Mouse (Mus musculus) layer of hippocampus, adult 18-20 months (tissue): ENCODE measurements at regions not wholly inside any gene's neighbourhood (a gene's known extent, or its start where the extent isn't known, plus 50 kb on each side); places are given as distances from the start of the nearest gene placed in this dataset.
A peak's percentile ranks its signal among the peaks of the same experiment; 100 is the strongest.

Experiments used
- DNase-seq, 2 experiments: peaks; one replicate each; pipeline ENCODE4 v3.0.0; 2022; ENCODE audit warnings: low spot score in 2 of 2

DNA sequence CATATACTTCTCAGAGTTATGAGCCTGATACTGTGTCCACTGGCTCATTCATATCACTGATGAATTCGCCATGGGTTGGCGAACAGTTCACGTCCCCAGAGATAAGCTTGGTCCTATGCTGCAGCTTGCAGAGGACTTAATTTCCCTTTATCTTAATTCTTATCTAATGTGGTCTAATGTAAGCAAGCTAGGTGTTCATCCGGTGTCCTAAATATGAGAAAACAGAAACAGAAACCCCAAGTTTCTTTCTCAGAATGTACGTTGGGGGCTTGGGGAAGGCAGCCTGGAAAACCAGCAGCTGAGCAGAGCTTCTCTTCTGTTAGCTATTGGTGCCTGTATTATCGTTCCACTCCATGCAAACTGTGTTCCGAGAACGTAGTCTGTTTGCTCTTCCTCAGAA, 170.1 kb downstream of the 1700064H15Rik start:
- no peak for DNase-seq

DNA sequence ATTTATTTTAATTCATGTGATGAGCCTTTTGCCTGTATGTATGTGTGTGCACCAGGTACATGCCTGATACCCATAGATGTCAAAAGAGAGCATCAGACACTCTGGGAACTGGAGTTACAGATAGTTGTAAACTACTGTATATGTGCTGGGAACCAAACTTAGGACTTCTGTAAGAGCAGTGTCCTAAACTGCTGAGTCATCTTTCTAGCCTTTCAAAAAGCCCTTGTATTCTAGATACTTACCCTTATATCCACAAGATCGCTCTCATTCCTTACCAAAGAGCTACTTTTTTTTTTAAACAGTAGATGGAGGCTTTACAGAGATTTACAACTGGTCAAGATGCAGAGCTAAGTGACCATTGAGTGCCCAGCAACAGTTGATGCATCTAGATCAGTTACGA, 171.0 kb downstream of the 1700064H15Rik start:
- no peak for DNase-seq

DNA sequence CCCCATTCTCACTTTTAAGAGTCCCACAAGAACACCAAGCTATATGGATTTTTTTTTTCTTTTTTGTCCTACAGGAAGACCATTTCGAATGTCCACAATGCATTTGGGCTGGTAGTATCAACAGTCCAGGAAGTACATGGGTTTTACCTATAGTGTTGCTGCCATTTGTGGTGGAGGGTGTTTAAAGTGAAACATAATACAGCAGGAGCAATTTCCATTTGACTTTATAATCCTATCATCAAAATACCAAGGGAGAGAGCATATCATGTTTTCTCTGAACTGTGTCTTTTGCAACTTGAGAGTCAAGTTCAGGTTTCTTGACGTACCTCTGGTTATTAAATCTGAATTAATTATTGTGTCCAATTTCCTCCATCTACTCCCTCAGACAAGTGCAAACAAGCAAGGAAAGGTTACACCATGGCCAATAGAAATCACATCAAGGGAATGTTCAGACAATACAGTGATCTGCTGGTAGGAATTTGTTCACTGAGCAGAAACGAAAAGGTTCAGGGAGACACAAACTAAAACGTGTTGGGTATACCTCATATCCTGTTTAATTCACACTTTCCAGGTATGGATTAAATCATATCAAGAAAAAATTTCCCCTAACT, 172.5 kb downstream of the 1700064H15Rik start:
- no peak for DNase-seq

DNA sequence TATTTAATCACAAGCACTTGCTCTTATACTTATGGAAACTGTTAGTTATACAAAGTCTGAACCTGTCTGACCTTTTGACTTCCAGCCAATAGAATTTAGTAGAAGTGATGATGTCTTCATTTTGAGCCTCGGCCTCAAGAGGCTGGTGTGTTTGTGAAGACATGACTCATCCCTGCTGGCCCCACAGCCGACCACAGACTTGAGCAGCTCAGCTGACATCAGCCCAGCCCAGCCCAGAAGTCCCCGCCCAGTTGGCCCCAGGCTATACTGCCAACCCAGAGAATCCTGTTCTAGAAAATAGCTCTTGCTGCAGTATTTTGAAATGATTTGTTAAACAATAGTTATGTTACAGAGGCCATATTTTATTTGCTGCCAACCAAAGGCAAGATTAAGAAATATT, 177.5 kb downstream of the 1700064H15Rik start:
- no peak for DNase-seq

DNA sequence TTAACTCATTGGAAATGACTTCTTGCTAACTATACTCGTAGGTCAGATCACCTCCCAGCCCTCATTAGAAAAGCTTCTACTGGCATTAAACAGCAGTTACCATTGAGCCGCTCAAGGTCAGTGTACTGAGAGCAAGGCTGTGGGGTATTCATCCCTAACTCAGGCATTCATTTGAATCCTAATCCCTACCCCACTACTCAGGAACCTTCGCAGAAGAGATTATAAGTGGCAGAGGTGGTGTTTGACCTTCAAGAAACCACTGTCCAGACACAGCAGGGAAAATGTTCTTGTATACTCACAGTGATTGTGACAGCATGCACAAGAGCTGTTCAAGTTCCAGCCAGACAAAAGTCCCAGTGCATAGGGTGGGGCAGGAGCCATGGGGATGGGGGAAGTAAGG, 179.5 kb downstream of the 1700064H15Rik start:
- DNase-seq: no peak

DNA sequence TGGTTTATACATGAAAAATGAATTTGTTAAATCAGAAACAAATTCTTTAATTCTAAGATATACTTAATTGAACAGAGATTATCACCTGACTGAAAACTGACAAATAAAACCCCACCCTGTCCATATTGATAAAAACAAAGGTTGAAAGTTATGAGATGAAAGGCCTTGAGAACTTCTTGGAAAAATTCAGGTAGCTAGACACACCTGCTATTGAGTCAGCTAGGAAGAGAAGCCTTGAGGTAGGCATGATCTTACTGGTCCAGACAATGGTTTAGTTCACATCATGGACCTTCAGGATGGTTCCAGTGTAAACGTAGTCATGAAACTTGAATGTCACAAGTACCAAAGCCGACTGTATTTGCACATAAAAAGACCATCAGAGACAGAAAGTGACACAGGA, 180.3 kb downstream of the 1700064H15Rik start:
- no peak for DNase-seq

DNA sequence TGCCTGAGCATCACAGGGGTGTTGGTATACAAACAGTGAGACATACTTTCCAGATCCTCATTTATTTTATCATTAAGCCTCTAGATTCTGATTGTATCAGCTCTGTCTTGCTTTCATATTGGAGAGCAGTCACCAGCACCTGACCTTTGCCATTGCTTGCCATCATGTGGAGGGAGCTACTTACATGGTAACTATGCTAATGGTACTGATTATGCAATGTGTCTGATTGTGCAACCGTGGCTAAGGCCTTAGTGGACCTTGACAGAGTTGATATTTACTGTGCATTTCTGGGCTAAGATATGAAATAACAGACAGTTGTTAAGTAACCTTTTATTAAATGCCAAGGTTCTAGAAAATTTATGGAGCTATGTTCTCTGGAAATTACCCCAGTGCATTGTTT, 180.7 kb downstream of the 1700064H15Rik start:
- DNase-seq: no peak

DNA sequence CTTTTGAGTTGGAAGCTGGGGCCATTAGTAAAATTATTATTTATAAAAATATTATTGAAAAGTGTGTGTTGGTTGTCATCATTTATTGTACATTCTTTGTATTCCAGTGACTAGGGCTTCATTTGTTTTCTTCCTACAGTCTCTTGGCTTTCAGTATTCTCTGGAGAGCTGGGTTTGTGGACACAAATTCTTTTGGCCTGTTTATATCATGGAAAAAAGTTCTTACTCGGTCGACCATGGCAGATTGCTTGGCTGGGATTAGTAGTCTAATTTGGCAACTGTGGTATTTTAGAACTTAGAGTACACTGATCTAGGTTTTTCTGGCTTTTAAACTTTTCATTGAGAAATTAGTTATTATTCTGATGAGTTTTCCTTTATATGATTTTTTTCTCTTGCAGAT, 183.6 kb downstream of the 1700064H15Rik start:
- no peak for DNase-seq

DNA sequence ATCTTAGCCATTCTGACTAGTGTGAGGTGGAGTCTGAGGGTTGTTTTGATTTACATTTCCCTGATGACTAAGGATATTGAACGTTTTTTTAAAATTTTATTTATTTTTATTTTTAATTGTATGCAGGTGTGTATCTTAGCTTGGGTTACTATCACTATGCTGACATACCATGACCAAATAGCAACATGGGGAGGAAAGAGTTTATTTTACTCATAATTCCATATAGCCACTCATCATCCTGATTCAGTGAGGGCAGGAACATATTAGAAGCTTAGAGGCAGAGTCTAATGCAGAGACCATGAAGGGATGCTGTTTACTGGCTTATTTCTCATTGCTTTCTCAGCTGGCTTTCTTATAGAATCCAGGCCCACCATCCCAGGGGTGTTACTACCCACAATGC, 186.7 kb downstream of the 1700064H15Rik start:
- no peak for DNase-seq

DNA sequence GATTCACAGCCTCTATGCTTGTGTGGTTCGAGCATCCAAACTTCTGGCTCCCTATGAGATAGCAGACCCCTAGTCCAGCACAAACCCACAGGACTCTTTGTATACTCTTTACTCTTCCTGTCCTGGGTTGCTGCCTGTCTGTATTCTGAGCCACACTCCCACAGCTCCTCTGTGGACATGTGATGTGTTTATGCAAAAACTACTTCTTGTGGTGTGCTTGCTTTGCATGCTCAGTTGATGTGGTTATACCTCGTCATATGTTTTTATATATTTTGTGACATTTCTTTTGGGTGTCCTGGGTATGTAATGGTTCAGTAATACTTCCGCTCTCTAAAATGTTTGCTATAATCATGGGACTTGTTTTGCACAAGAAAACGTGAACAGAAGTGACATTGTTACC, 198.3 kb downstream of the 1700064H15Rik start:
- no peak for DNase-seq

DNA sequence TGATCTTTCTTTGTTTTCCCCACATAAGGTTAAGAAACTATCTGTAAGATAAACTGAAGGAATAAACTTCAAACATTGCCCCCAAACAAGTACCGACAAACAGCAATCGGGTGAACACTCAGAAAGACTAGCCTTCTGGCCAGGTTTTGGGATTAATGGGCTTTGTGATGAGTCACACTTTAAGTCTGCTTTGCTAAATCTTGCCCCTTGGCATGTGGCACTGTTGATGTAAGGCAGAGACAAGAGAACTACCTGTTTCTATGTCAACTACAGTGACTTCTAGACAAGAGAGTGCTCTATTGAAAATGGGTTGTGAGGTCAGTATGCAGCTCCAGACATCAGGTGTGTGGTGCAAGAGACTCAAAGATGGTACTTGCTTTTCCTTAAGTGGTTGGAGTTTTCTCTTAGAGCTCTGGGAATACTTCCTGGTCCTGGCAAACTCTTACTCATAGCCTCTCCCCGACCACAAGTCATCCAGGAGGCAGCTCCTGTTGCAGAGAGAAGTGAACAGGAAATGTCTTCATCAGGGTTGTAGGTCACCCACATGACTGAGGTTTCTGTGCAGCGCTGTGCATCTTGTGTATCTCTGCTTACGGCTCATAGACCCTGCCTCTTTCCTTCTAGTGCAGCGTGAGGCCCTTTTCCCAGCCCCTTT, 198.9 kb downstream of the 1700064H15Rik start:
- DNase-seq: no peak

DNA sequence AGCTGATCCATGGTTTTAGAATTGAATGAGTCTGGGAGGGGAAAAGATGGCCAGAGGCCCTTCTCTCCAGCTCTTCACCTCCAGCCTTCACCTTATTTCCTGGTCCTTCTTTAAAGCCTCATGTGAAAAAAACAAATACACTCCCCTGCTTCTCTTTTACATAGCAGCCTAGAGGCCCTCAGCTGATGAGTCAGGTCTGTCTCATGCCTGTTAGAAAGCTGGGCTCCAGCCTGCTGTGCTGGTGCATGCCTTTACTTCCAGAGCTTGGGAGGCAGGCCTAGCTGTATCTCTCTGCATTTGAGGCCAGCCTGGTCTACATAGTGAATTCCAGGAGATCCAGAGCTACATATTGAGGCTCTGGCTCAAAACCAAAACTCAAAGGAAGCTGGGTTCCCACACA, 199.5 kb downstream of the 1700064H15Rik start:
- DNase-seq: no peak

DNA sequence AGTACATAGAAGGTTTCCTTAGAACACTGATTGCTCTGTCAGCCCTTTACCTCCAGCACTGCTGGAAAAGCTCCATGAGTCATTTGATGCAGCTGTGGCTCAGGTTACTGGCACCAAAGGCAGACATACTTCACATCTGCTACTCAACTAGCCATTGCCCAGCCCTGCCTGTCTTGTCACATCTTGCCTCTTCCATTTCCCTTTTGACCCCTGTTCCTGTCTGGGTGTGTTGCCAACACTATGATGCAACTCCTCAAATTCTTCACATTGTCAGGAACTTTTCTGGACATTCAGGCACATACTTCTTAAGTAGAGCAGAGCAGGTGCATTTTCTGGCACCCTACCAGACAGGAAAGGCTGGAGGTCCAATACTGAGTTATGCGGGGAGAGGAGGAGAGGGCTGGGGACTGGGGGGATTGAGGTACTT, 202.3 kb downstream of the 1700064H15Rik start:
- no peak for DNase-seq

DNA sequence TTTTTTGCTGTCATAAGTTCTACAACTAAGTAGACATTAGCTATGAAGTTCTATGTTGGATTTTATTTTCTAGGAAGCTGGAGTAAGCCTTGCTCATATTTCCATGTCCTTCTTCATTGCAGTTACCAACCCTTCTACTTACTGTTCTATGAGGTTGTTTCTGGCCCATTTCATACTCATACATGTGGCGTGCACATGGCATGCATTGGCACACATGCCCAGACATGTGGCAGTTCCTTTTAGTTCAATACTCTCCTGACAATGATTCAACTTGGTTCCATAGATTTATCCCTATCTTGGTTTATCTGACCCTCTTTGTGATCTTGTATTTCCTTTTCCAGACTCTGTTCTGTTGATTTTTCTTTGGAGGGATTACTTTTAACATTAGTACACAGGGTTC, 203.2 kb downstream of the 1700064H15Rik start:
- no peak for DNase-seq

DNA sequence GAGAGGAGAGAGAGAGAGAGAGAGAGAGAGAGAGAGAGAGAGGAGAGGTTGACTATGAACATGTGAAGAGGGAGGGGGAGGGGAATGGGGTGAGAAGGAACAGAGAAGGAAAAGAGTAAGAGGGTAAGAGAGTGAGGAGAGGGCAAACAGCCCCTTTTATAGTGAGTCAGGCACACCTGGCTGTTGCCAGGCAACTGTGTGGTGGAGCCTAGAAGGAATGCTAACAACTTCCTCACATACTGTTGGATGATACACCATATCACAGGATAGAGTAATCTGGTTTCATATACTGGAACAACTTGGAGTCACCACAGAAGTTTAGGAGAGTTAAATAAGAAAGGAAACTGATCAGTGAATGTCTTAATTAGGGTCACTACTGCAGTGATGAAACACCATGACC, 204.1 kb downstream of the 1700064H15Rik start:
- DNase-seq: no peak

DNA sequence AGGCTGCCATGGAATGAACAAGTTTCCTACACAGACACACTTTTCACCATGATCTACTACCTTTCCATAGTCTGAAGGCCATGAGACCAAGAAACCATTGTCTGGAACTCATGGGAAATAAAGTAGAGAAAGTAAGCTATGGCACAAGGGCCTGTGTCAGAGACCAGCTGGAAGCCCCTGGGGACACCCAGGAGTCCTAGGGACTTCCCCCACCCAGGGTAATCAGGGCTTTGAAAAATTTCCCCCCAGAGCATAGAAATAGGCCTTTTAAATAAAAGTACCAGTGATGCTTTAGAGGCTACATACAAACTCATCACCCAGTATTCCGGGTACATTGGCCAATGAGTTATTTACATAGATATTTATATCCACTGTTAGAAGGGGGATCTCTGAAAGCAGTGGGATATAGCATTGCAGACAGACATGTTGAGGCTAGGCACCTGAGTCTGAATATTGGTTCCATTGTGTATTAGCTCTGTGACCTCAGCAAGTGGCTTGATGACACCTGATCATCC, 207.0 kb downstream of the 1700064H15Rik start:
- no peak for DNase-seq

DNA sequence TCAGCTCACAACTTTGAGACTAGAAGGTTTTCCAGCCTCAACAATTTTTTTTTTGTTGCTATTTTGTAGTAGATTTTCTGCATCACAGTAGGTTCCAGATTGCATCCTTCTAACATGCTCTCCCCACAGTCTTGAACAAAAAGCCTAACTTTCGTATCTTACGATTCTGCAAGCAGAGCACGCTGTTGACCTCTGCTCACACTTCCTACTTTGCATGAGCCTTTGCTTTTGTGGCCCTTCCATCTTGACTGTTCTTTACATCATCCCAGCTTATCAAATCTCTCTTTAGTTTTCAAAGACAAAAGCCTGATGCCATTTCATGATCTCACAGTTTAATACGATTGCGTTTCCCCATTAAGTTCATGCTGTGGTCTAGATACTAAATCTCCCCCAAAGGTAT, 207.6 kb downstream of the 1700064H15Rik start:
- DNase-seq: no peak

DNA sequence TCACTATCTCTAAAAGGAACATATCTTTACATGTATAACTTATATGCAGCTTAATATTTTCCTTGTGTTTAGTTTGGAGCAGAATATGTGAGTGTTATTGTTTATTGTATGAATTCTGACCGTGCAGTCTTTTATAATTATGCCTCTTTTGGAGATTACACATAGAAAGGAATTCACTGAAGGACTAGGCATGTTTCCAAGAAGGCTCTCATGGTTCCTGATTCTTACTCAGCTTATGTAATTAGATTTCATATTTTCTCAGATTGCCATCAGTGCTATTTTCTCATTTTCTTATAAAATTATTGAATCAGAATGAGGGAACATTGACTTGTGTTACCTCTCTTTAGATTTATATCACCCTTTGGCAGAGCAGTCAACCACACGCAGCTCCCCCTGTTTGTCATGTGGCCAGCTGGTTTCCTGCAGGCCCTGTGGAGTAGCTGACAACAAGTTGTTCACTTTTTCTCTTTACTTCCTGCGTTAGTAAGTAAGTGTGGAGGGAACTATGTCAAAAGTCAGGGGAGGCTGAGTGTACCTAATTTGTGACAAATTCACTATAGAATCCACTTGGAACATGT, 217.4 kb downstream of the 1700064H15Rik start:
- no peak for DNase-seq

DNA sequence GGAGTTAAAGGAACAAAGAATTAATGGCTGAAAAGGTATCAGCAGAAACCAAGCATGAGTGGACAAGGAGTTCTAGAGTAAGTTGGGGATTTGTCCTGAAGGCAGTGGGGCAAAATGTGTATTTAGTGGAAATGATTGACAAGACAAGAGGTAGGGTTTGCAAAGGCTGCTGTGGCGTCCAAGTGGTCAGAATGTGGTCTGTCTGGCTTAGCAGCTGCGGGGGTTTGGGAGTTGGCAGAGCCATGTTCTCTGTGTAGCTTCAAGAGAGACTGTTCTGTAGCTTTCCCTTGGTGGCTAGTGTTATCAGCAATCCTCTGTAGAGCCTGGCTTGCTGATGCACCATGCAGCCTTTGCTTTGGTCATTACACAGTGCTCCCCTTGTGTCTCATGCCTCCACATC, 220.2 kb downstream of the 1700064H15Rik start:
- DNase-seq: no peak

DNA sequence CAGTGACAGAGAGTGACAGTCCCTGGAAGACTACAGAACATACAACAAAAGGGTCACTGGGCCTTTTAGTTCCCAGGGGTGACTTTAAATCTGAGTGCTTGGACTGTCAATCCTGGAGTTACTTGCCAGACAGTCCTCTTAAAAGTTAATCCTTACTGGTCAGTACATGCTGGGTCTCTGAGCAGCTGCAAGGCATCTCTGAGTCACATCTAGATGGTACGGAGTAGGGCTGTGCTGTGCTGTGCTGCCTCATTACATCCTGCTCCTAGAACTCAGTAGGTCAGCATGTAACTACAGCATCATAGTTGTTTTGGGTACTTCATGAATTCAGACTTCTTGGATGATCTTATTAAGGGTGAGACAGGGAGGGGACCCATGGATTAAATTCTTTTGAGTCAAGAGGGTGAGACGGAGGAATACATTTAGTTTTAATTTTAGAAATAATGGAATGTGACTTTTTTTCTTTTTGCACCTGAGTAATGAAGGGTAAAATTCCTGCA, 220.8 kb downstream of the 1700064H15Rik start:
- DNase-seq: no peak

DNA sequence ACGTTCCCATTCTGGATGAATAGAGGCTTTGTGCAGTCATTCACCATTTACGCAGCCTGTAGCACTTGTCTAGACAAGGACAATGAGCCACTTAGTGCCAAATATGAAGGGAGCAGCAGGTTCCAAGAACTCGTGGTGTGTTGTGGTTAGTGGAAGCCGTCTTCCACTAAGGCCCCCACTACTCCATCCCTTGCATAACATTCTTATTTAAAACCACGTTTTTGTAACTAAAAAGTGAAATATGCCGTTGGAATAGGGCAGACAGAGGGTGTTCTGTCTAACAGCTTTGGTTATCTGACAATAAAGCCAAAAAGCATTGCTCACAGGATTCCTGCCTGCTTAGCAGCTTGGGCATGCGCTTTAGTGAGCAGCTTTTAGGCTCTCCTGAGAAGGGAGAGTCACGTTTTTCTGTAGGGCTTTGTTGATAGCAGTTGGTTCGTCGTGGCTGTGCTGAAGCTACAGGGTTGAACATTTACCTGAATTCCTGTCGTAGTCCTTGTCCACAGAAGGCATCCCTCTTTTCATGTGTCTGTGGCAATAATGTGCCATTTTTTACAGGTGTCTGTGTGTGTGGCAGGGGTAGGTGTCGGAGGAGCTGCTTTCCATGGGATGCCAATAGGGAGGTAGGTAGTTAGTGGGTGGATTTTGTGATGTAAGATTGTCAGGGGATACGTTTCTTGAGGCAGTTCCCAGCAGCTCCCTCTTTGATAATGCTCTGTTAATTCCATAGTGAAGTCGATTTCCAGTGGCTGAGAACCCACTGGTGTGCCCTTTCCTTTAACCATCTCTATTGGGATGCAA, 221.9 kb downstream of the 1700064H15Rik start:
- peak; percentile 12 to 55 for DNase-seq

DNA sequence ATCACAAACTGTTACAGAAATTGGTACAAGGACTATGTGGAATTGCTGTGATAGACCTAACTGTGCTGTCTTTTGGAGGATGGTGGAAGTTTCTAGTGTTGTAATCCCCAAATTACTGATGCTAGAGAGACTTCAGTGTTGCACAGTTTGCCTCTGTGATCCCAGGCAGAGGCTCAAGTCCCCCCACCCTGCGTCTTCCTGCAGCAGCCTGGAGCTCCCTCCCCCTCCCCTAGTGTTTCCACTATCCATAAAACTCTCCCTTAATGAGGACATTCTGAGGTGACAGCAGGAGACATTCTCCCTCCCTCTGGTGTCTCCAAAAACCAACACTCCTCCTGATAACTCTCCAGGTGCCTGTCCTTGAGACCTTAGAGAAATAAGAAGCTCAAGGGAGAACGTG, 242.8 kb downstream of the 1700064H15Rik start:
- no peak for DNase-seq
